Mouse (Mus musculus) 416B (cell line): ENCODE results near the gene Gpr18.

ENCODE experiments used
- DNase-seq: peaks from one replicate; pipeline ENCODE4 v3.0.0; 2011; ENCODE audit warnings: low read depth

Gpr18 gene

GRCm38 (mm10) chr14:121915621-121916020 is at the start of gene Gpr18:
Gpr18 (minus strand) TSS chr14:121915781.
- DNase-seq: peak; percentile 54

- DNase-seq: peak; percentile 71
Measured at GRCm38 (mm10) chr14:121964990-121965389, 49.4 kb upstream of the Gpr18 start, which contains the start of gene Gpr183. Gpr183 (minus strand) TSS chr14:121965195.

GRCm38 (mm10) chr14:121963942-121964335 is 48.4 kb upstream of the Gpr18 start:
- DNase-seq: no peak

GRCm38 (mm10) chr14:121963251-121963941 is 47.8 kb upstream of the Gpr18 start:
- no peak for DNase-seq

GRCm38 (mm10) chr14:121962128-121962890 is 46.7 kb upstream of the Gpr18 start:
- DNase-seq: no peak

GRCm38 (mm10) chr14:121961496-121962127 is 46.0 kb upstream of the Gpr18 start:
- peak; percentile 47 for DNase-seq

GRCm38 (mm10) chr14:121960997-121961396 is 45.4 kb upstream of the Gpr18 start:
- no peak for DNase-seq

GRCm38 (mm10) chr14:121960531-121960930 is 45.0 kb upstream of the Gpr18 start:
- no peak for DNase-seq

GRCm38 (mm10) chr14:121960031-121960430 is 44.5 kb upstream of the Gpr18 start:
- no peak for DNase-seq

GRCm38 (mm10) chr14:121959538-121959980 is 44.0 kb upstream of the Gpr18 start:
- DNase-seq: no peak

- peak; percentile 53 for DNase-seq
Measured at GRCm38 (mm10) chr14:121958751-121959537, 43.4 kb upstream of the Gpr18 start.

GRCm38 (mm10) chr14:121958041-121958750 is 42.6 kb upstream of the Gpr18 start:
- DNase-seq: no peak

- DNase-seq: no peak
Measured at GRCm38 (mm10) chr14:121957176-121957871, 41.7 kb upstream of the Gpr18 start.

GRCm38 (mm10) chr14:121956291-121956690 is 40.7 kb upstream of the Gpr18 start:
- DNase-seq: no peak

GRCm38 (mm10) chr14:121955176-121955795 is 39.7 kb upstream of the Gpr18 start:
- DNase-seq: peak; percentile 30

- no peak for DNase-seq
Measured at GRCm38 (mm10) chr14:121954608-121955007, 39.0 kb upstream of the Gpr18 start.

- no peak for DNase-seq
Measured at GRCm38 (mm10) chr14:121954129-121954528, 38.5 kb upstream of the Gpr18 start.

- no peak for DNase-seq
Measured at GRCm38 (mm10) chr14:121952046-121952400, 36.4 kb upstream of the Gpr18 start.

- DNase-seq: peak; percentile 76
Measured at GRCm38 (mm10) chr14:121951399-121952045, 35.9 kb upstream of the Gpr18 start.

- peak; percentile 29 for DNase-seq
Measured at GRCm38 (mm10) chr14:121949897-121950296, 34.3 kb upstream of the Gpr18 start.
